Mouse (Mus musculus) liver, adult 2 months (tissue): ENCODE measurements around the gene Myo15. TPM values are rescaled to one million over a fixed set of nuclear protein-coding genes. Genes with fewer than 3 reads are reported as not detected.
"Not testable (repeated sequence)": the region's sequence is repeated elsewhere in the genome, so short reads cannot be mapped to it uniquely, and the experiment has no call there.

ENCODE experiments used
- DNase-seq: peaks from one replicate; pipeline ENCODE4 v3.0.0-alpha.2; 2011; ENCODE audit warnings: low read depth, low spot score; ENCODE audit errors: extremely low read depth
- H3K27ac ChIP-seq: fragments of 200-500 bp; replicated peaks from 2 replicates; pipeline ENCODE4 v1.5.1; 2012; ENCODE audit warnings: low read depth, mild to moderate bottlenecking, control low read depth, inconsistent platforms, low read length; ENCODE audit not compliant: insufficient read depth
- H3K27me3 ChIP-seq: fragments of 200-500 bp; 2 replicates; pipeline ENCODE4 v1.6.1; 2012; ENCODE audit warnings: mild to moderate bottlenecking, moderate library complexity, low read length, inconsistent platforms; ENCODE audit not compliant: control insufficient read depth, insufficient read depth
- H3K36me3 ChIP-seq: fragments of 200-500 bp; 2 replicates; pipeline ENCODE4 v1.6.1; 2012; ENCODE audit warnings: low read length, inconsistent platforms; ENCODE audit not compliant: control insufficient read depth, insufficient read depth
- H3K4me1 ChIP-seq: fragments of 200-500 bp; 2 replicates; pipeline ENCODE4 v1.6.1; 2011; ENCODE audit warnings: low read length; ENCODE audit not compliant: control insufficient read depth, insufficient read depth
- H3K4me3 ChIP-seq: fragments of 200-500 bp; 2 replicates; pipeline ENCODE4 v1.5.1; 2011; ENCODE audit warnings: low read depth, mild to moderate bottlenecking, control low read depth, low read length, moderate library complexity; ENCODE audit not compliant: insufficient read depth
- H3K79me2 ChIP-seq: fragments of 200-500 bp; 2 replicates; pipeline ENCODE4 v1.6.1; 2012; ENCODE audit warnings: inconsistent platforms, mild to moderate bottlenecking, low read length, moderate library complexity; ENCODE audit not compliant: control insufficient read depth, insufficient read depth
- H3K9ac ChIP-seq: fragments of 200-500 bp; 2 replicates; pipeline ENCODE4 v1.6.1; 2012; ENCODE audit warnings: low read depth, mild to moderate bottlenecking, control low read depth, inconsistent platforms, low read length
- CTCF ChIP-seq: fragments of 200-500 bp; IDR thresholded peaks from 2 replicates; pipeline ENCODE4 v1.5.1; 2011; ENCODE audit warnings: low read depth, low read length, control low read depth
- POLR2A ChIP-seq: fragments of 200-500 bp; IDR thresholded peaks from 2 replicates; pipeline ENCODE4 v1.6.1; 2011; ENCODE audit warnings: low read length, control low read depth; ENCODE audit not compliant: insufficient read depth; ENCODE audit errors: extremely low read depth
- WGBS: fragments of 180-500 bp; shearing (Covaris S2); methylation state at CpG from one replicate; pipeline ENCODE4 v1.1.7; 2018; 5-methylcytosine and 5-hydroxymethylcytosine counted together
- polyA plus RNA-seq: library from polyadenylated mRNA; depleted of rRNA; stranded (reverse); fragments of >200 nt; gene quantifications from 2 replicates; pipeline ENCODE4 v1.2.3, GENCODE M21; 2012
- total RNA-seq: library from RNA; depleted of rRNA; stranded (reverse); fragments of >200 nt; gene quantifications from 2 replicates; pipeline ENCODE4 v1.2.3, GENCODE M21; 2014

Myo15 gene
- total and polyA plus RNA-seq, 2 experiments, result under 0.01 to 0.05 TPM

DNA sequence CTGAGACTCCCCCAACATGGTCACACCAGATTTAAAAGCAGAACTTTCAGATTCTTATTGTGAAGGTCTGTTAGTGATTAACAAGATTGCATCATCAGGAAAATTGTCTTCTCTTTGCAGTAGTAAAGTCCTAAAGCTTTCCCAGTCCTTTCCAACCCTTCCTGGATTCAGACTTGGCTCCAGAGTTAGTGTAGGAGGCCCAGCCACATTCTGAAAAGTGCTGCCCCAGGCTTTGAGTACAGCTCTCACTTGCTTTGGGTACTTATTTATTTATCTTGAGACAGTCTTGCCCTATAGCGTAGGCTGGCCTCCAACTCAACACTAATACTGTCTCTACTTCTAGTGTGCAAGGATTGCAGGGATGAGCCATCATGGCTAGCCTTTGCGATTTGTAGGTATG lies 71.6 kb downstream of the Myo15 start:
- peaks cover 16% of the 10 kb centered on the region for H3K36me3 ChIP-seq
- peak; percentile 92 for DNase-seq

DNA sequence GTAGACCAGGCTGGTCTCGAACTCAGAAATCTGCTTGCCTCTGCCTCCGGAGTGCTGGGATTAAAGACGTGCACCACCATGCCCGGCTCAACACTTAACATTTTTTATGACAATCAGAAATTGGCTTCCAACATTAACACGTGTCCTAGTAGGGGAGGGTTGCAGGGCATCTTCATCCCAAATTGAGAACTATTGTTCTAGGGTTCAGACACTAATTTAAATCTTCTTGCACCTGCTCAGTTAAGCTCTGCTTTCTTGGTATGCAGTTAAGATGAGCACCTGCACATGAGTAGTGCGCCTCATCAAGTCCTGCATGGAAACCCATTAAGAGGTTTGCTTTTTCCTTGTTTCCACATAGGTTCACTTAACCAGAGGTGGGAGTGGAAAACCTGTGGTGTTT lies 72.7 kb downstream of the Myo15 start:
- 95% methylated on average over 6 of the region's 6 CpGs for WGBS
- peaks cover 20% of the 10 kb centered on the region for H3K36me3 ChIP-seq

More for the DNA sequence above, 71.6 kb downstream of the Myo15 start:
- WGBS, result 27% methylated on average over 2 of the region's 2 CpGs
- peaks cover 37% of the 10 kb centered on the region for H3K79me2 ChIP-seq
- peaks cover 19% of the 10 kb centered on the region for H3K4me1 ChIP-seq
- no peaks in the 10 kb centered on the region for H3K27me3 ChIP-seq
- TF ChIP-seq POLR2A (no peak), CTCF (no peak)
- peak overlapping the region; percentile 21 for H3K4me3 ChIP-seq
- peak overlapping the region; percentile 49; the same call in 1 of the 2 replicates for H3K9ac ChIP-seq
- peak overlapping the region; percentile 49 for H3K27ac ChIP-seq

DNA sequence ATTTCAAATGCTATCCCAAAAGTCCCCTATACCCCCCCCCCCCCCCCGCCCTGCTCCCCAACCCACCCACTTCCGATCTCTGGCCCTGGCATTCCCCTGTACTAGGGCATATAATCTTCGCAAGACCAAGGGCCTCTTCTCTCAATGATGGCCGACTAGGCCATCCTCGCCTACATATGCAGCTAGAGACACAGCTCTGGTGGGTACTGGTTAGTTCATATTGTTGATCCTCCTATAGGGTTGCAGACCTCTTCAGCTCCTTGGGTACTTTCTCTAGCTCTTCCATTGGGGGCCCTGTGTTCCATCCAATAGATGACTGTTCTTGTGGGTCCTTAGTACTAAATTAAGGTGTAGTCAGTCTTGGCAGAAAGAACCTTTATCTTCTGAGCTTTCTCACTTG lies 74.1 kb downstream of the Myo15 start:
- peaks cover 40% of the 10 kb centered on the region for H3K79me2 ChIP-seq
- H3K4me3 ChIP-seq, DNase-seq, H3K9ac ChIP-seq, H3K27ac ChIP-seq, H3K27me3 ChIP-seq: not testable (repeated sequence)
- H3K4me1 ChIP-seq, result peaks cover 13% of the 10 kb centered on the region
- H3K36me3 ChIP-seq, result peaks cover 32% of the 10 kb centered on the region
- WGBS, result 93% methylated on average over 5 of the region's 5 CpGs

More for the DNA sequence above, 72.7 kb downstream of the Myo15 start:
- Histone ChIP-seq H3K27ac (no peak overlapping the region), H3K4me3 (no peak overlapping the region), H3K27me3 (no peaks in the 10 kb centered on the region), H3K9ac (no peak overlapping the region), H3K79me2 (peaks cover 39% of the 10 kb centered on the region), H3K4me1 (peaks cover 13% of the 10 kb centered on the region)
- TF ChIP-seq POLR2A (no peak), CTCF (no peak)
- no peak for DNase-seq

DNA sequence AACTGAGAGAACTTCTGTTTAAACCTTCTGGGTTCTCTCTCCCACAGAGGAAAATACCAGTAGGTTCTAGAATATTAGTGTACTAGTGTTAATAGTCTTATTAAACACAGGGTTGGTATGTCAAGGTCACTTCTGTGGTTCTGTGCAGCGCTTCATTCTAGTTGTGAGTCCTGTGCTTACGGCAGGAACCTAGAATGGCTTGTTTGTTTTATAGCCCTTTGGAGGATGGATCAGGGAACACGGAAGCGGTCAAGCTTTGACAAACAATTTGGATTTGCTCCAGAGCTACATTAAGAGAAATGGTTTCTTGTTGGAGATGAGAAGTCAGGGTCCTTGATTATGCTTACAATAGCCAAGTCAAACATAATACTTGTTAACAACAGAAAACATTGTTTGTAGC lies 76.3 kb downstream of the Myo15 start:
- no peaks in the 10 kb centered on the region for H3K27me3 ChIP-seq
- H3K9ac ChIP-seq, result no peak overlapping the region
- no peak overlapping the region for H3K4me3 ChIP-seq
- peaks cover 11% of the 10 kb centered on the region for H3K4me1 ChIP-seq
- peak; percentile 34 for DNase-seq
- TF ChIP-seq CTCF, result no peak
- TF ChIP-seq POLR2A, result no peak
- no peak overlapping the region for H3K27ac ChIP-seq
- peaks cover 30% of the 10 kb centered on the region; the same call in 1 of the 2 replicates for H3K79me2 ChIP-seq
- WGBS, result 15% methylated on average over 4 of the region's 4 CpGs
- H3K36me3 ChIP-seq, result peaks cover 47% of the 10 kb centered on the region

DNA sequence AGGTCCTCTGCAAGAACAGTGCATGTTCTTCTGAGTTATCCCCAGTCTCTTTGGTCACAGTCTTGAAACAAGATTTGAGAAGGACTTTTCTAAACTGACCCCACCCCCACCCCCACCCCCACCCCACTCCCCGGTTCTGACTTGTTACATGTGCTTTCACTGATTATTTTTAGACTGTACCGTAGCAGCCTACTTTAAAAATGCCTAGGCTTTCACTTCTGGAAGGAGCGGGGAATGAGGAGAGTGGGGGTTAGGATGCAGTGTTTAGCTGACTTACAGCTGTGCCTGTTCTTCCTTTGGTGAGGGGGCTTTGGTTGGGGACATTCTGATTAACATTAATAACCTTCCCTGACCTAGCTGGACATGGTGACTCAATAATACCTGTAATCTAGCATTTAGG lies 79.0 kb downstream of the Myo15 start:
- TF ChIP-seq POLR2A (no peak), CTCF (no peak)
- peaks cover 7% of the 10 kb centered on the region for H3K4me1 ChIP-seq
- H3K36me3 ChIP-seq, result peaks cover 49% of the 10 kb centered on the region
- no peak overlapping the region for H3K4me3 ChIP-seq
- WGBS, result 87% methylated on average over 3 of the region's 3 CpGs
- no peak overlapping the region for H3K9ac ChIP-seq
- no peak for DNase-seq
- no peak overlapping the region for H3K27ac ChIP-seq
- no peaks in the 10 kb centered on the region for H3K27me3 ChIP-seq
- peaks cover 22% of the 10 kb centered on the region; the same call in 1 of the 2 replicates for H3K79me2 ChIP-seq

DNA sequence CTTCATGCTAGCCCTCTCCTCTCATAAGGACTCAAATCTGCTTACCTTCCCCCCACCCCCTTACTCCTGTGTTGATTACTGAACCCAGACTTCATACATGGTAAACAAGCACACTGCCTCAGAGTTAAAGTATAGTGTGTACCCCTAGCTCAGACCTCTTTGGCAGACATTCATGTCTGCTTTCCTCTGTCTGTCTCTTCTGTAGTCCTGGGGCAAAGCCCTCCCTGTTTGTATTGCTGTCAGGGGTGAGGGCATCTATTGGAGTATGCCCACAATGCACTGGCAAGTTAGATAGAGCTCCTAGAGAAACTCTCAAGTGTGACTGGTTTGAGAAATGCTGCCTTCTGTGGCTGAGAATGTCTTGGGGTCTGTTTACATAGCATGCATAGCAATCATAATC lies 84.0 kb downstream of the Myo15 start:
- H3K9ac ChIP-seq, result no peak overlapping the region
- peaks cover 2% of the 10 kb centered on the region; the same call in 1 of the 2 replicates for H3K4me1 ChIP-seq
- H3K27ac ChIP-seq, result no peak overlapping the region
- H3K27me3 ChIP-seq, result no peaks in the 10 kb centered on the region
- H3K79me2 ChIP-seq, result peaks cover 5% of the 10 kb centered on the region; the same call in 1 of the 2 replicates
- peaks cover 63% of the 10 kb centered on the region for H3K36me3 ChIP-seq
- no peak for DNase-seq
- TF ChIP-seq POLR2A (no peak), CTCF (no peak)
- no peak overlapping the region for H3K4me3 ChIP-seq
